Comparison of ENCODE assay signal across 8 mouse cellular contexts in genomic region chr9:41028470-41028869, GRCm38 (mm10). TPM values are rescaled to one million over a fixed set of nuclear protein-coding genes. Genes with fewer than 3 reads are reported as not detected.
DNase-seq lines count a peak whose midpoint lies in the region.

No protein-coding gene starts in this region.

- peak; percentile 24 to 38 for DNase-seq in heart, adult 18-20 months
- DNase-seq in heart, adult 11 months: no peak
- peak; percentile 81 for DNase-seq in 3T3-L1 (ENCODE audit: low read depth, low spot score)
- peak; percentile 28 for DNase-seq in MEL-GATA-1-ER (ENCODE audit: extremely low read depth, low read depth)
- peak; percentile 67 for DNase-seq in embryo, embryonic 10 days (ENCODE audit: low spot score)
- peak; percentile 77 to 83 for DNase-seq in kidney, postnatal 4 days
- DNase-seq in mesoderm, embryonic 11.5 days (ENCODE audit: low read depth, low spot score): peak; percentile 58
- peak; percentile 15 for DNase-seq in yolk sac, embryonic 10.5 days (ENCODE audit: low spot score)

RNA-seq across cellular contexts. Expression of gene Crtam, which starts 24.0 kb away (rescaled TPM):
- total RNA-seq in heart, adult 18-20 months (2021): under 1 TPM in 1 of 2 experiments, not detected in 1; 0.21 TPM
